Mouse (Mus musculus) spleen, adult 2 months (tissue): Measurements from ENCODE around the gene Unc93a.
"Not testable (repeated sequence)": the region's sequence is repeated elsewhere in the genome, so short reads cannot be mapped to it uniquely, and the experiment has no call there.

Experiments
- CTCF ChIP-seq: fragments of 200-500 bp; IDR thresholded peaks from 2 replicates; pipeline ENCODE4 v1.5.1; 2011; ENCODE audit warnings: mild to moderate bottlenecking, inconsistent platforms; ENCODE audit not compliant: insufficient read depth, insufficient read length, insufficient replicate concordance; ENCODE audit errors: extremely low read depth
- POLR2A ChIP-seq: fragments of 200-500 bp; IDR thresholded peaks from 2 replicates; pipeline ENCODE4 v1.6.1; 2011; ENCODE audit warnings: low read depth, low read length, inconsistent platforms

DNA sequence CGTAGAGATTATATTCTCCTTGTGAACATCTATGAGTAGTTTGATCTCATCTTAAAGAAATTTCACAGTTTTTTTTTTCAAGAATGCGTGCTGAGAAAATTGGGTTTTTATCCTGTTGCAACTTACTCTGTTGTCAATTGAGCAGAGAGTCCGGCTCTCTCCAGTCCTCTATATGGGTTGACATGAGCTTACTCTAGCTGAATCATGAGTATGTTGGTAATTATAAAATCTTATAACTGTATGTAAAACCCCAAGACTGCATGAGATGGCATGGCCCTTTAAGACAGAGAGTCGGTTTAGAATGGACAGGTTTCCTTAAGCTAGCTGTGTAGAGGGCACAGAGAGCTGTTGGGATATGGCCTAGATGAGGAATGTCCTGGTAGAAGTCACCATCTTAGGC, 70.8 kb downstream of the Unc93a start, which contains the start of gene Tcp10b:
- not testable (repeated sequence) for TF ChIP-seq POLR2A, CTCF
